Mouse (Mus musculus) frontal cortex, adult 2 months (tissue): Measurements from ENCODE around the gene Ankrd63. TPM values are rescaled to one million over a fixed set of nuclear protein-coding genes. Genes with fewer than 3 reads are reported as not detected.

Experiments
- DNase-seq, 2 experiments: peaks; one replicate each; pipeline ENCODE4 v3.0.0; 2022; ENCODE audit warnings: low spot score in 1 of 2; ENCODE audit errors: extremely low spot score in 1 of 2
- polyA plus RNA-seq: library from polyadenylated mRNA; depleted of rRNA; stranded (reverse); fragments of >200 nt; gene quantifications from 2 replicates; pipeline ENCODE4 v1.2.3, GENCODE M21; 2012; rRNA removed

Gene Ankrd63
- 24.2 and 24.3 TPM in 2 replicates for polyA plus RNA-seq

GRCm38 (mm10) chr2:118703913-118704730 is at the start of gene Ankrd63:
Gene Ankrd63, minus strand, starts transcription at chr2:118703963.
- DNase-seq, result peak in 1 of 2 experiments; percentile 61

- DNase-seq, result no peak
These were observed 49.0 kb upstream of the Ankrd63 start for GRCm38 (mm10) chr2:118752792-118753108.

- DNase-seq, result no peak
These were observed 48.4 kb upstream of the Ankrd63 start for GRCm38 (mm10) chr2:118751896-118752791.

- no peak for DNase-seq
These were observed 46.7 kb upstream of the Ankrd63 start for GRCm38 (mm10) chr2:118750476-118750875.

GRCm38 (mm10) chr2:118749341-118749884 is 45.6 kb upstream of the Ankrd63 start:
- no peak for DNase-seq

- DNase-seq, result no peak
These were observed 43.7 kb upstream of the Ankrd63 start for GRCm38 (mm10) chr2:118747301-118747960.

- DNase-seq, result no peak
These were observed 42.4 kb upstream of the Ankrd63 start for GRCm38 (mm10) chr2:118745915-118746901.

GRCm38 (mm10) chr2:118745232-118745884 is 41.6 kb upstream of the Ankrd63 start, which contains the start of gene Inafm2:
Gene Inafm2, plus strand, starts transcription at chr2:118745758.
- peak; percentile 83 to 93 for DNase-seq

- no peak for DNase-seq
These were observed 40.9 kb upstream of the Ankrd63 start for GRCm38 (mm10) chr2:118744621-118745020.

- peak in 1 of 2 experiments; percentile 69 for DNase-seq
These were observed 39.6 kb upstream of the Ankrd63 start for GRCm38 (mm10) chr2:118743261-118743943.

GRCm38 (mm10) chr2:118741183-118741582 is 37.4 kb upstream of the Ankrd63 start:
- peak in 1 of 2 experiments; percentile 57 for DNase-seq

GRCm38 (mm10) chr2:118740341-118740740 is 36.6 kb upstream of the Ankrd63 start:
- no peak for DNase-seq

- DNase-seq, result peak in 1 of 2 experiments; percentile 66
These were observed 29.6 kb upstream of the Ankrd63 start for GRCm38 (mm10) chr2:118733341-118733740.

- DNase-seq, result no peak
These were observed 28.2 kb upstream of the Ankrd63 start for GRCm38 (mm10) chr2:118731981-118732380.

- peak in 1 of 2 experiments; percentile 91 for DNase-seq
These were observed 26.8 kb upstream of the Ankrd63 start for GRCm38 (mm10) chr2:118730622-118730915.

- DNase-seq, result no peak
These were observed 26.3 kb upstream of the Ankrd63 start for GRCm38 (mm10) chr2:118729816-118730621.

GRCm38 (mm10) chr2:118729194-118729593 is 25.4 kb upstream of the Ankrd63 start:
- DNase-seq, result no peak

GRCm38 (mm10) chr2:118728337-118728736 is 24.6 kb upstream of the Ankrd63 start, which contains the start of gene Plcb2:
Gene Plcb2, minus strand, starts transcription at chr2:118728438.
- DNase-seq, result no peak
